Mouse (Mus musculus): ENCODE data around the gene AI481877.

Gene AI481877

GRCm38 (mm10) chr4:59035786-59036350, 102.9 kb downstream of the AI481877 start:
- DNase-seq (ENCODE audit: extremely low read depth, insufficient read length, low spot score), result peak; percentile 34

GRCm38 (mm10) chr4:59034918-59035785, 103.6 kb downstream of the AI481877 start, which contains the start of gene Gng10:
Gene Gng10, plus strand, starts transcription at chr4:59035088.
- DNase-seq (ENCODE audit: extremely low read depth, insufficient read length, low spot score), result peak; percentile 85

GRCm38 (mm10) chr4:59034325-59034917, 104.4 kb downstream of the AI481877 start:
- peak; percentile 39 for DNase-seq (ENCODE audit: extremely low read depth, insufficient read length, low spot score)

- no peak for DNase-seq (ENCODE audit: extremely low read depth, insufficient read length, low spot score)
Measured at GRCm38 (mm10) chr4:59016922-59017321, 121.9 kb downstream of the AI481877 start.

- DNase-seq (ENCODE audit: extremely low read depth, insufficient read length, low spot score), result no peak
Measured at GRCm38 (mm10) chr4:59015181-59015580, 123.6 kb downstream of the AI481877 start.

- DNase-seq (ENCODE audit: extremely low read depth, insufficient read length, low spot score), result no peak
Measured at GRCm38 (mm10) chr4:59011446-59011845, 127.3 kb downstream of the AI481877 start.

GRCm38 (mm10) chr4:59009696-59010095, 129.1 kb downstream of the AI481877 start:
- DNase-seq (ENCODE audit: extremely low read depth, insufficient read length, low spot score), result no peak

GRCm38 (mm10) chr4:59009186-59009585, 129.6 kb downstream of the AI481877 start:
- no peak for DNase-seq (ENCODE audit: extremely low read depth, insufficient read length, low spot score)

- no peak for DNase-seq (ENCODE audit: extremely low read depth, insufficient read length, low spot score)
Measured at GRCm38 (mm10) chr4:59007974-59008373, 130.8 kb downstream of the AI481877 start.

- peak; percentile 45 for DNase-seq (ENCODE audit: extremely low read depth, insufficient read length, low spot score)
Measured at GRCm38 (mm10) chr4:59007016-59007415, 131.8 kb downstream of the AI481877 start.

- DNase-seq (ENCODE audit: extremely low read depth, insufficient read length, low spot score), result no peak
Measured at GRCm38 (mm10) chr4:59006211-59006610, 132.6 kb downstream of the AI481877 start.

- no peak for DNase-seq (ENCODE audit: extremely low read depth, insufficient read length, low spot score)
Measured at GRCm38 (mm10) chr4:59003806-59004200, 135.0 kb downstream of the AI481877 start.

- peak; percentile 90 for DNase-seq (ENCODE audit: extremely low read depth, insufficient read length, low spot score)
Measured at GRCm38 (mm10) chr4:59002948-59003805, 135.6 kb downstream of the AI481877 start, which contains the start of gene Gm20503. Gene Gm20503, plus strand, starts transcription at chr4:59003210.

GRCm38 (mm10) chr4:59000614-59001013, 138.2 kb downstream of the AI481877 start:
- DNase-seq (ENCODE audit: extremely low read depth, insufficient read length, low spot score), result peak; percentile 43

- peak; percentile 39 for DNase-seq (ENCODE audit: extremely low read depth, insufficient read length, low spot score)
Measured at GRCm38 (mm10) chr4:58999686-59000085, 139.1 kb downstream of the AI481877 start.

- no peak for DNase-seq (ENCODE audit: extremely low read depth, insufficient read length, low spot score)
Measured at GRCm38 (mm10) chr4:58998688-58999087, 140.1 kb downstream of the AI481877 start.

GRCm38 (mm10) chr4:58997081-58997480, 141.7 kb downstream of the AI481877 start:
- DNase-seq (ENCODE audit: extremely low read depth, insufficient read length, low spot score), result no peak

GRCm38 (mm10) chr4:58995251-58995693, 143.5 kb downstream of the AI481877 start:
- no peak for DNase-seq (ENCODE audit: extremely low read depth, insufficient read length, low spot score)

- DNase-seq (ENCODE audit: extremely low read depth, insufficient read length, low spot score), result no peak
Measured at GRCm38 (mm10) chr4:58994762-58995161, 144.0 kb downstream of the AI481877 start, which contains the start of gene Dnajc25. Gene Dnajc25, plus strand, starts transcription at chr4:58995062.
